Mouse (Mus musculus): ENCODE measurements around the gene Olfr790. TPM values are rescaled to one million over a fixed set of nuclear protein-coding genes. Genes with fewer than 3 reads are reported as not detected.

Olfr790 gene
- polyA plus RNA-seq (2015; fragmentation: Nextera tagmentation; extraction: Ambion mirVana): not detected in 2 replicates

GRCm38 (mm10) chr10:129498192-129498591 lies at the start of gene Olfr790:
Gene Olfr790, plus strand, starts transcription at chr10:129498492.

GRCm38 (mm10) chr10:129461562-129461961 lies 36.7 kb upstream of the Olfr790 start, which contains the start of gene Olfr787:
Gene Olfr787, plus strand, starts transcription at chr10:129461862.

GRCm38 (mm10) chr10:129470698-129471097 lies 27.6 kb upstream of the Olfr790 start, which contains the start of gene Olfr788:
Gene Olfr788, plus strand, starts transcription at chr10:129470998.

GRCm38 (mm10) chr10:129484452-129484851 lies 13.8 kb upstream of the Olfr790 start, which contains the start of gene Olfr789:
Gene Olfr789, plus strand, starts transcription at chr10:129484752.

GRCm38 (mm10) chr10:129521492-129521891 lies 23.2 kb downstream of the Olfr790 start, which contains the start of gene Olfr791:
Gene Olfr791, plus strand, starts transcription at chr10:129521792.

GRCm38 (mm10) chr10:129538862-129539261 lies 40.6 kb downstream of the Olfr790 start, which contains the start of gene Olfr792:
Gene Olfr792, plus strand, starts transcription at chr10:129539162.

Other genes starting within 250 kb of the Olfr790 start
- gene Olfr776, start 239.4 kb upstream of the Olfr790 start, polyA plus RNA-seq (2015; fragmentation: Nextera tagmentation; extraction: Ambion mirVana): not detected in 2 replicates
- gene Olfr777, start 227.0 kb upstream of the Olfr790 start, polyA plus RNA-seq (2015; fragmentation: Nextera tagmentation; extraction: Ambion mirVana): not detected in 2 replicates
- not detected in 2 replicates for gene Olfr780, start 180.4 kb upstream of the Olfr790 start, polyA plus RNA-seq (2015; fragmentation: Nextera tagmentation; extraction: Ambion mirVana)
- gene Olfr781, start 169.6 kb upstream of the Olfr790 start, polyA plus RNA-seq (2015; fragmentation: Nextera tagmentation; extraction: Ambion mirVana): not detected in 2 replicates
- gene Olfr782, start 149.6 kb upstream of the Olfr790 start, polyA plus RNA-seq (2015; fragmentation: Nextera tagmentation; extraction: Ambion mirVana): not detected in 2 replicates
- 0.04 and 0.07 TPM in 2 replicates for gene Olfr784, start 114.4 kb upstream of the Olfr790 start, polyA plus RNA-seq (2015; fragmentation: Nextera tagmentation; extraction: Ambion mirVana)
- not detected in 2 replicates for gene Olfr785, start 93.1 kb upstream of the Olfr790 start, polyA plus RNA-seq (2015; fragmentation: Nextera tagmentation; extraction: Ambion mirVana)
- gene Olfr786, start 71.2 kb upstream of the Olfr790 start, polyA plus RNA-seq (2015; fragmentation: Nextera tagmentation; extraction: Ambion mirVana): not detected in 2 replicates
- gene Olfr787, start 36.6 kb upstream of the Olfr790 start, polyA plus RNA-seq (2015; fragmentation: Nextera tagmentation; extraction: Ambion mirVana): not detected in 2 replicates
- not detected in 2 replicates for gene Olfr788, start 27.5 kb upstream of the Olfr790 start, polyA plus RNA-seq (2015; fragmentation: Nextera tagmentation; extraction: Ambion mirVana)
- not detected in 2 replicates for gene Olfr789, start 13.7 kb upstream of the Olfr790 start, polyA plus RNA-seq (2015; fragmentation: Nextera tagmentation; extraction: Ambion mirVana)
- not detected in 2 replicates for gene Olfr791, start 23.3 kb downstream of the Olfr790 start, polyA plus RNA-seq (2015; fragmentation: Nextera tagmentation; extraction: Ambion mirVana)
- gene Olfr792, start 40.7 kb downstream of the Olfr790 start, polyA plus RNA-seq (2015; fragmentation: Nextera tagmentation; extraction: Ambion mirVana): not detected in 2 replicates
- not detected in 2 replicates for gene Olfr794, start 69.2 kb downstream of the Olfr790 start, polyA plus RNA-seq (2015; fragmentation: Nextera tagmentation; extraction: Ambion mirVana)
- gene Olfr796, start 114.1 kb downstream of the Olfr790 start, polyA plus RNA-seq (2015; fragmentation: Nextera tagmentation; extraction: Ambion mirVana): not detected in 2 replicates
- gene Olfr798, start 129.4 kb downstream of the Olfr790 start, polyA plus RNA-seq (2015; fragmentation: Nextera tagmentation; extraction: Ambion mirVana): not detected in 2 replicates
- gene Olfr799, start 139.0 kb downstream of the Olfr790 start, polyA plus RNA-seq (2015; fragmentation: Nextera tagmentation; extraction: Ambion mirVana): not detected in 2 replicates
- gene Olfr800, start 159.2 kb downstream of the Olfr790 start, polyA plus RNA-seq (2015; fragmentation: Nextera tagmentation; extraction: Ambion mirVana): not detected in 2 replicates
- gene Olfr801, start 175.4 kb downstream of the Olfr790 start, polyA plus RNA-seq (2015; fragmentation: Nextera tagmentation; extraction: Ambion mirVana): not detected in 2 replicates
- gene Olfr802, start 189.7 kb downstream of the Olfr790 start, polyA plus RNA-seq (2015; fragmentation: Nextera tagmentation; extraction: Ambion mirVana): 0.02 TPM in 1 of 2 replicates, not detected in the other
- gene Olfr803, start 195.8 kb downstream of the Olfr790 start, polyA plus RNA-seq (2015; fragmentation: Nextera tagmentation; extraction: Ambion mirVana): not detected in 2 replicates
- not detected in 2 replicates for gene Olfr804, start 204.7 kb downstream of the Olfr790 start, polyA plus RNA-seq (2015; fragmentation: Nextera tagmentation; extraction: Ambion mirVana)
- not detected in 2 replicates for gene Olfr805, start 230.9 kb downstream of the Olfr790 start, polyA plus RNA-seq (2015; fragmentation: Nextera tagmentation; extraction: Ambion mirVana)
- gene Olfr806, start 243.4 kb downstream of the Olfr790 start, polyA plus RNA-seq (2015; fragmentation: Nextera tagmentation; extraction: Ambion mirVana): not detected in 2 replicates

All from spleen, postnatal 0 days (tissue).